Mouse (Mus musculus) megakaryocyte, embryonic 14.5 days (primary cell): Measurements from ENCODE around the gene Plcxd2. TPM values are rescaled to one million over a fixed set of nuclear protein-coding genes. Genes with fewer than 3 reads are reported as not detected.

Experiments used
- H3K27me3 ChIP-seq: replicated peaks from 2 replicates; pipeline ENCODE3; 2012; ENCODE audit warnings: inconsistent platforms
- H3K36me3 ChIP-seq: replicated peaks from 2 replicates; pipeline ENCODE3; 2012; ENCODE audit warnings: low read length, inconsistent platforms, mixed read lengths
- H3K4me1 ChIP-seq: 2 replicates; pipeline ENCODE4 v1.6.1; 2012; ENCODE audit warnings: inconsistent platforms
- H3K4me3 ChIP-seq: replicated peaks from 2 replicates; pipeline ENCODE3; 2012; ENCODE audit warnings: moderate library complexity, mild to moderate bottlenecking, inconsistent platforms
- H3K9me3 ChIP-seq: 2 replicates; pipeline ENCODE4 v1.6.1; 2012; ENCODE audit warnings: inconsistent platforms
- FLI1 ChIP-seq: IDR thresholded peaks from 2 replicates; pipeline ENCODE4 v1.6.1; 2012; ENCODE audit warnings: low read length, inconsistent platforms, mixed read lengths
- GATA1 ChIP-seq: IDR thresholded peaks from 3 replicates; pipeline ENCODE4 v1.6.1; 2012; ENCODE audit warnings: mixed read lengths, low read length, inconsistent platforms, borderline replicate concordance
- polyA plus RNA-seq: library from polyadenylated mRNA; stranded (reverse); fragments of >175 nt; gene quantifications from 2 replicates; pipeline ENCODE4 v1.2.3, GENCODE M21; 2012; ENCODE audit warnings: low replicate concordance; ENCODE audit not compliant: insufficient read depth

Plcxd2 gene
- polyA plus RNA-seq, 1 experiment: not detected

DNA sequence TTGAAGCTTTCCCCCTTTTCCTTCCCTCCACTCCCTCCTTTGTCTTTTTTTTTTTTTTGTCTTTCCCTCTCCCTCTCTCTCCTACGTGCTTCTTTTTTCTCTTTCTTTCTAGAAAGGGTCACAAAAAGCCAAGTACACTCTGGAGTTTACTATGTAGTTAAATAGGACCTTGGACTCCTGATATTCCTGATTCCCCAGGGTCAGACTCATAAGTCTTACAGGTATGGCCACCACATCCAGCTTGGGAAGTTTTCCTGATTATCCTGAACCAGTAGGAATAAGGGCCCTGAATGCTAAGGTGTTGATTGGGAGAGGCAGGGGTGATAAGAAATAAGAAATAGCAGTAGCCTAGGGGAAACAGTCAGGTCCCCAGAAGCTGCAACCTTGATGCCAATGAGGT, 9.3 kb upstream of the Plcxd2 start:
- Histone ChIP-seq H3K4me3 (no peak overlapping the region), H3K27me3 (no peaks in the 10 kb centered on the region), H3K36me3 (no peaks in the 10 kb centered on the region), H3K9me3 (peaks cover 4% of the 10 kb centered on the region; the same call in 1 of the 2 replicates), H3K4me1 (peaks cover 25% of the 10 kb centered on the region)
- no peak for TF ChIP-seq GATA1
- no peak for TF ChIP-seq FLI1

DNA sequence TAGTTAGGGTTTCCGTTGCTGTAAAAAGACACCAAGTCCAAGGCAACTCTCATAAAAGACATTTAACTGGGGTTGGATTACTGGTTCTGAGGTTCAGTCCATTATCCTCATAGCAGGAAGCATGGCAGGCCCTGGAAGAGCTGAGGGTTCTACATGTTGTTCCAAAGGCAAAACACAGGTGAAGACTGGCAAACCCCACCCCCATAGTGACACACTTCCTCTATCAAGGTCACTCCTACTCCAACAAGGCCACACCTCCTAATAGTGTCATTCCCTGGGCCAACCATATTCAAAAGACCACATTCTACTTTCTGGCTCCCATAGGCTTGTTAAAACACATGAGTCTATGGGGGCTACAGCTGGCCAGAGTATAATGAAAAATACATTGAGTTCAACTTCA, 1.7 kb upstream of the Plcxd2 start:
- TF ChIP-seq FLI1: no peak
- TF ChIP-seq GATA1: no peak
- peaks cover 12% of the 10 kb centered on the region for H3K9me3 ChIP-seq
- H3K4me3 ChIP-seq: no peak overlapping the region
- H3K27me3 ChIP-seq: peaks cover 6% of the 10 kb centered on the region
- peaks cover 40% of the 10 kb centered on the region for H3K4me1 ChIP-seq
- H3K36me3 ChIP-seq: peaks cover 2% of the 10 kb centered on the region

DNA sequence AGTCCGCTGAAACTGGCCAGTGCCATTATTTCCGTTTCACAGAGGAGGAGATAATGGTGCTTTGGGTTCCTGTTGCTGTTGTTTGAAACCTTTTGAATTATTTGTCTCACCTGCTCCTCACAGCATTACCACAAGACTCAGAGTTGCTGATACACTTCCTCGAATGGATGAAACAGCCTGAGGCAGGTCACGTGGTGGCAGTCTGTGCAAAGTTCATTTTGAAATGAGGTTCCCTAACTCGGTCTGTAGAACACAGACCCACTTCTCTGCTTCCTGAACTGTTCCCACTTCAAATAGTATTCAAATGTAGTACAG, 845 bp upstream of the Plcxd2 start:
- no peak for TF ChIP-seq GATA1
- TF ChIP-seq FLI1: no peak
- Histone ChIP-seq H3K36me3 (peaks cover 2% of the 10 kb centered on the region), H3K9me3 (peaks cover 12% of the 10 kb centered on the region), H3K4me3 (peak overlapping the region; percentile 95), H3K4me1 (peaks cover 44% of the 10 kb centered on the region), H3K27me3 (peaks cover 6% of the 10 kb centered on the region)

DNA sequence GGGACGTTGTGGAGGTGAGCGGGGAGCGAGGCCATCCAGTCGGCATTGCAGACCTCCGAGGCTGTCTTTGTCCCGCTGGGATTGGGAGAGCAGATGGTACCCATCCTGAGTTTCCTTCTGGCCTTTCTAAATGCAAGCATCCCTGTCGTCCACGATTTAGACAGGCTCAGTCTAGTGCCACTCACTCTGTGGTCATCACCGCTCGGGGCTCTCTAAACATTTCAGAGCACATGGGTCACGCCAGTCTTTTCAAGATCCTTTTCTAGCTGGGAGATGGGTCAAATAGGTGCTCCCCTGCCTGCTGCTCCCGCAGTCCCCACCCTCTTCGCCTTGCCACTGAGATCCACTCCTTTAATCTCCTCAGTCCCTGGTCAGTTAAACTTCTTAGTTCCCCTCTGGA, 301 bp downstream of the Plcxd2 start:
- peaks cover 6% of the 10 kb centered on the region for H3K27me3 ChIP-seq
- peaks cover 44% of the 10 kb centered on the region for H3K4me1 ChIP-seq
- H3K9me3 ChIP-seq: peaks cover 12% of the 10 kb centered on the region
- H3K4me3 ChIP-seq: peak overlapping the region; percentile 95
- H3K36me3 ChIP-seq: peaks cover 2% of the 10 kb centered on the region
- TF ChIP-seq GATA1 (no peak), FLI1 (no peak)

DNA sequence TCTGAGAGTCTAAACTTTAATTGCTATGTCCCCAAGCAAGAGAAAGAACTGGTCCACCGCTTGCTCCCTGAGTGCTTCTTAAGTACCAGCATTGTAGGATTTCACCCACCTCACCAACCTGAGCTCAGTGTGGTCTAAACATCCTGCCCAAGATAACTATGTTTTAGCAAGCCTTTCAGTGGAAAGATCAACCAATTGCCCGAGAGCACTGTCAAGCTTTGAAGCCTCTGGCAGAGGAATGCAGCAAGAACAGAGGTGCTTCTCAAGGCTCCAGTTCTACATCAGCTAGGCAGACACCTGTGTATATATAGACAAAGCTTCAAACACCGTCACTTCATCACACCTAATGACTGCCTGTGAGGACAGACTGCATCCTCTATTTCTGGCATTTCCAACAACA, 1.3 kb downstream of the Plcxd2 start:
- Histone ChIP-seq H3K9me3 (peaks cover 7% of the 10 kb centered on the region), H3K36me3 (peaks cover 2% of the 10 kb centered on the region), H3K27me3 (peaks cover 6% of the 10 kb centered on the region), H3K4me1 (peaks cover 44% of the 10 kb centered on the region), H3K4me3 (no peak overlapping the region)
- TF ChIP-seq GATA1: no peak
- no peak for TF ChIP-seq FLI1

DNA sequence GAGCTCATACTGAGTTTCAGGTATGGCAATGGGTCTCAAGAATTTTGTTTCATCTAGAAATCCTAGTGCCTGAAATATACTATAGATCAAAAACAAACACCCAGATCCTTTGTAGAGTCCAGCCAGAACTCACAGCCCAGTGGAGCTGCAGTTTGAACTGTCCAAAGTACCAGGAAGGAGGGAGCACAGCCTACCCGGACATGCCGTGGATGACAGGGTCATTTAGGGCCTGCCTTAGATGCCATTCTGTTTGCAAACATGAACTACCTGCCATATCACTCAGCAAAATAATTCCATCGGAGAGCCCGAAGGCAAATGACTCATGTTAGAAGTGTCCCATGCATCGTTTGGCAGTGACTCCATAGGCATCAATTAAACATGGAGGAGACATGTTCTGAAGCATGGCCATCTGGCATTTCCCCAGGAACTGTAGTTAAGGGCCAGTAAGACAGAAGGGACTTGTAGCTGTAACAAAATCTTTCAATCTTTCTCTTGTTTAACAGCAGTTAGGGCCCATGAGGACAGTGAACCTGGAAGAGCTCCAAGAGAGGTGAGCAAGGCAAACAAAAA, 1.9 kb downstream of the Plcxd2 start:
- H3K9me3 ChIP-seq: peaks cover 4% of the 10 kb centered on the region
- peaks cover 6% of the 10 kb centered on the region for H3K27me3 ChIP-seq
- peaks cover 2% of the 10 kb centered on the region for H3K36me3 ChIP-seq
- peaks cover 44% of the 10 kb centered on the region for H3K4me1 ChIP-seq
- TF ChIP-seq GATA1 (no peak), FLI1 (no peak)
- no peak overlapping the region for H3K4me3 ChIP-seq

DNA sequence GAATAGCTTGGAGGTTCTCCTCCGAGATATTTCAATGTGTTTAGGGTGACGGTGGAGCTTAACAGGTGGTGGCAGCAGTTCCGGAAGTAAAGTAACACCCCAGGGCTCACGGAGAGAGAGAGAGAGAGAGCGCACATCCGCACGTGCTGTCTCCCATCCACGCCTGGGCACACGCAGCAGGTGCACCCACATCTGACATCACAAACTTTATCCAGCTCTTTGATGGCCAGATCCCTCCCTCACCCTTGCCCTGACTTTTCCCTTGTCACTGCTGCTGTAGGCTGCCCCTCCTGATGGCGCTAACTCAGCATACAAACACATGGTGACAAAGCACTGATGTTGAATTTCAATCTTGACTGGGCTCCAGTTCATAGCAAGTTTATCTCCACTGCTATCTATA, 3.8 kb downstream of the Plcxd2 start:
- no peaks in the 10 kb centered on the region for H3K36me3 ChIP-seq
- H3K27me3 ChIP-seq: peaks cover 6% of the 10 kb centered on the region
- peaks cover 55% of the 10 kb centered on the region for H3K4me1 ChIP-seq
- no peaks in the 10 kb centered on the region for H3K9me3 ChIP-seq
- H3K4me3 ChIP-seq: peak overlapping the region; percentile 10
- TF ChIP-seq GATA1 (no peak), FLI1 (no peak)

DNA sequence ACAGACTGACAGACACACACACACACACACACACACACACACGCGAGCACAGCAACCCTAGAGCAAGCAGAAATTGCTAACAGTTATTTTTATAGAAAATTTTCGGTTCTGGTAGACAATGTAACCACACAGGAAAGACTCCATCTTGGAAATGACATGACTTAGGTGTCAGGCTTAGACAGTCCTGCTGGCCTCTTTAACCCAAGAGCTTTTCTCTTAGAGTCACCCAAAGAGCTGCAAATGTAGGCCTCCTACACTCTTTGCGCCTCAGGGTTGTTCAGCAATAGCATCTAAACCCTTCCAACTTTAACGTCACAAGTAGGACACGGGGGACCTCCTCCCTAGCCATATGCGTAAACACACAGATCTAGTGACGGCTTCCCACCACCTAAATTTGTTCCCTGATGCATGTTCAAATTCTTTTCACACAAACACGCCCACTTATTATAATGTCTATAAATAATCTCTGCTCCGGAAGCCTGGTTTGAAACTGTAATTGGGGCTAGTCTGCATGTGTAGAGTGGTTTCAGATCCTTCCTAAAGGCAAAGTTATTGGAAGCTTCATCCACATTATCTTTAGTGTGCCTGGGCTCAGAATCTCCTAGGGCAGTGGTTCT, 8.4 kb downstream of the Plcxd2 start:
- H3K9me3 ChIP-seq: no peaks in the 10 kb centered on the region
- no peaks in the 10 kb centered on the region for H3K27me3 ChIP-seq
- no peaks in the 10 kb centered on the region for H3K36me3 ChIP-seq
- TF ChIP-seq FLI1: no peak
- H3K4me3 ChIP-seq: no peak overlapping the region
- H3K4me1 ChIP-seq: peaks cover 20% of the 10 kb centered on the region

DNA sequence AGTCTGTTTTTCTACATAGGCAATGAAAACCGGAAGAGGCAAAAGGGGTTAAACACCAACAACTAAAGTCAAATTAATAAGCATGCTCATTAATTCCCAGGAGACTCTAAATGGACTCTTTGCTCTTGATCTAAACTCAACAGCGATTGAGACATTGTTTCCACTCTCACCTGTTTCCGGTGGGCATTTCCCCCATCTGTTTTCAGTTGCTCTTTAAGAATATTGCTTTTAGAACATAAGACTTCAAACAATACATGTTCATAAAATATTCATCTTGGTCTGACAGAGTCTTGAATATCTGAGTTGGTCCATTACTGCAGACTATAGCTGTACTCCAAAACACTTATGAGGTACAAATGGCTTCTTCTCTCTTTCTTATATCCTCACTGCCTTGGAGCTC, 9.0 kb downstream of the Plcxd2 start:
- Histone ChIP-seq H3K27me3 (no peaks in the 10 kb centered on the region), H3K4me3 (no peak overlapping the region), H3K9me3 (no peaks in the 10 kb centered on the region), H3K36me3 (no peaks in the 10 kb centered on the region), H3K4me1 (peaks cover 17% of the 10 kb centered on the region)
- TF ChIP-seq GATA1: no peak
- no peak for TF ChIP-seq FLI1

DNA sequence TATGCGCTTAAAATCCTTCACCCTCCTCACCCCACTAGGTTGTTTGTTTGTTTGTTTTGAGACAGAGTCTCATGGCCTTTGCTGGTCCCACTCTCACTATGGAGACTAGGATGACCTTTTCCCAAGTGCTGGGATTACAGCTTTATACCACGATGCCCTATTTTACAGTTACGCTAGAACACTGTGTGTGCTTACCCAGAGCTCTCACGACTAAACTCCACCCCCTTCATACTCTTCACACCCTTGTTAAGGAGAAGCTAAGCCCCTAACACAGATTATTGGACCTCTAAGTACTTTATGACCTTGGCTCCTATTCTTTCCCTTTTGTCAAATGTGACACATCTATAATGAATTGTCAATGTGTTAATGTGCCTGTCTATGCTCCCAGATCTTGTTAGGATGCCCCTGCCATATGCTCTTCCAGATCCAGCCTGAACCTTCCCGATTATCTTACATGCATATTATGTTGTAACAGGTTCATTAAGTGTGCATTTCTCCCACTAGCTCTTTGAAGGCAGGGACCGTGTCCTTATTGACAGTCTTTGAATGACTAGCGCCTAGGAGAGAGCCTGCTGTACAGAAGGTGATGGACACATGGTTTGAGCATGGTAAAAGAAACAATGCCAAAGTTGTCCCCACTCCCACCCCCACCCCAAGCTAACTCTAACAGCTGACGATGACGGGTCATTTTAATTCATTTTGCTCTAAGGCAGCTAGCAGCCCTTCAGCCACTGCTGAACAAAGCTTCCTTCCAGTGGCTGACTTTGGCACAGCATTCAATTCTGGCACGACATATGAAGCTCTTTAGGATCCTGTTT, 10.4 kb downstream of the Plcxd2 start:
- H3K9me3 ChIP-seq: no peaks in the 10 kb centered on the region
- H3K27me3 ChIP-seq: no peaks in the 10 kb centered on the region
- no peak overlapping the region for H3K4me3 ChIP-seq
- TF ChIP-seq FLI1 (no peak), GATA1 (no peak)
- H3K4me1 ChIP-seq: peaks cover 17% of the 10 kb centered on the region
- H3K36me3 ChIP-seq: no peaks in the 10 kb centered on the region
